Mouse (Mus musculus): ENCODE measurements around the gene Olfr1344. TPM values are rescaled to one million over a fixed set of nuclear protein-coding genes. Genes with fewer than 3 reads are reported as not detected.
A peak's percentile ranks its signal among the peaks of the same experiment; 100 is the strongest.

Gene Olfr1344
- not detected in 2 replicates for polyA plus RNA-seq (2015; fragmentation: Nextera tagmentation; extraction: Ambion mirVana)

GRCm38 (mm10) chr7:6438388-6438787 lies at the start of gene Olfr1344:
TSS of gene Olfr1344 (plus strand) at chr7:6438688.
- no peak within 1 kb of the TSS for H3K27ac ChIP-seq (ENCODE audit: low read length)
- H3K36me3 ChIP-seq (ENCODE audit: control insufficient read depth, insufficient read depth, low read length): no peaks in the 10 kb centered on the region
- WGBS: 77% methylated on average over 3 of the region's 3 CpGs
- no peak for ATAC-seq
- no peak within 1 kb of the TSS for H3K9ac ChIP-seq (ENCODE audit: low read depth, low read length)
- no peak within 1 kb of the TSS for H3K4me2 ChIP-seq (ENCODE audit: low read depth, low read length)
- no peak within 1 kb of the TSS for H3K4me3 ChIP-seq (ENCODE audit: low read length)
- H3K27me3 ChIP-seq (replicated peaks; ENCODE audit: control insufficient read depth, insufficient read depth, low read length): no peaks in the 10 kb centered on the region
- H3K4me1 ChIP-seq (ENCODE audit: control insufficient read depth, insufficient read depth, low read length): no peaks in the 10 kb centered on the region
- no peaks in the 10 kb centered on the region for H3K9me3 ChIP-seq (ENCODE audit: control insufficient read depth, low read length)

- H3K9ac ChIP-seq (ENCODE audit: low read depth, low read length): no peak overlapping the region
- no peaks in the 10 kb centered on the region for H3K9me3 ChIP-seq (ENCODE audit: control insufficient read depth, low read length)
- H3K27me3 ChIP-seq (replicated peaks; ENCODE audit: control insufficient read depth, insufficient read depth, low read length): no peaks in the 10 kb centered on the region
- H3K36me3 ChIP-seq (ENCODE audit: control insufficient read depth, insufficient read depth, low read length): peaks cover 10% of the 10 kb centered on the region; the same call in 1 of the 2 replicates
- H3K4me3 ChIP-seq (ENCODE audit: low read length): no peak overlapping the region
- no peak overlapping the region for H3K4me2 ChIP-seq (ENCODE audit: low read depth, low read length)
- H3K4me1 ChIP-seq (ENCODE audit: control insufficient read depth, insufficient read depth, low read length): peaks cover under 1% of the 10 kb centered on the region; the same call in 1 of the 2 replicates
- ATAC-seq: no peak
- WGBS: 84% methylated on average over 5 of the region's 5 CpGs
- H3K27ac ChIP-seq (ENCODE audit: low read length): no peak overlapping the region
Observed at GRCm38 (mm10) chr7:6388971-6389370, 49.5 kb upstream of the Olfr1344 start.

- WGBS: 78% methylated on average over 5 of the region's 5 CpGs
- Histone ChIP-seq H3K27me3 (replicated peaks; ENCODE audit: control insufficient read depth, insufficient read depth, low read length) (no peaks in the 10 kb centered on the region), H3K4me1 (ENCODE audit: control insufficient read depth, insufficient read depth, low read length) (no peaks in the 10 kb centered on the region), H3K9ac (ENCODE audit: low read depth, low read length) (no peak overlapping the region), H3K9me3 (ENCODE audit: control insufficient read depth, low read length) (no peaks in the 10 kb centered on the region), H3K36me3 (ENCODE audit: control insufficient read depth, insufficient read depth, low read length) (peaks cover 10% of the 10 kb centered on the region; the same call in 1 of the 2 replicates), H3K27ac (ENCODE audit: low read length) (no peak overlapping the region), H3K4me2 (ENCODE audit: low read depth, low read length) (no peak overlapping the region), H3K4me3 (ENCODE audit: low read length) (no peak overlapping the region)
- no peak for ATAC-seq
Observed at GRCm38 (mm10) chr7:6389449-6389848, 49.0 kb upstream of the Olfr1344 start.

GRCm38 (mm10) chr7:6397996-6398975 lies 40.2 kb upstream of the Olfr1344 start, which contains the start of gene Smim17:
TSS of gene Smim17 (plus strand) at chr7:6398715.
- H3K4me1 ChIP-seq (ENCODE audit: control insufficient read depth, insufficient read depth, low read length): no peaks in the 10 kb centered on the region
- H3K9ac ChIP-seq (ENCODE audit: low read depth, low read length): peak within 1 kb of the TSS; percentile 66
- H3K27ac ChIP-seq (ENCODE audit: low read length): no peak within 1 kb of the TSS
- no peaks in the 10 kb centered on the region for H3K27me3 ChIP-seq (replicated peaks; ENCODE audit: control insufficient read depth, insufficient read depth, low read length)
- H3K36me3 ChIP-seq (ENCODE audit: control insufficient read depth, insufficient read depth, low read length): no peaks in the 10 kb centered on the region
- WGBS: 27% methylated on average over 25 of the region's 25 CpGs
- H3K9me3 ChIP-seq (ENCODE audit: control insufficient read depth, low read length): no peaks in the 10 kb centered on the region
- peak within 1 kb of the TSS; percentile 60 for H3K4me3 ChIP-seq (ENCODE audit: low read length)
- peak; percentile 90 for ATAC-seq
- peak within 1 kb of the TSS; percentile 79 for H3K4me2 ChIP-seq (ENCODE audit: low read depth, low read length)

GRCm38 (mm10) chr7:6410043-6410442 lies 28.4 kb upstream of the Olfr1344 start, which contains the start of gene Gm20715:
TSS of gene Gm20715 (plus strand) at chr7:6410277.
- H3K27me3 ChIP-seq (replicated peaks; ENCODE audit: control insufficient read depth, insufficient read depth, low read length): no peaks in the 10 kb centered on the region
- 1% methylated on average over 17 of the region's 17 CpGs for WGBS
- no peak within 1 kb of the TSS for H3K4me2 ChIP-seq (ENCODE audit: low read depth, low read length)
- H3K4me1 ChIP-seq (ENCODE audit: control insufficient read depth, insufficient read depth, low read length): no peaks in the 10 kb centered on the region
- no peak within 1 kb of the TSS for H3K27ac ChIP-seq (ENCODE audit: low read length)
- no peak within 1 kb of the TSS for H3K4me3 ChIP-seq (ENCODE audit: low read length)
- H3K9me3 ChIP-seq (ENCODE audit: control insufficient read depth, low read length): no peaks in the 10 kb centered on the region
- no peaks in the 10 kb centered on the region for H3K36me3 ChIP-seq (ENCODE audit: control insufficient read depth, insufficient read depth, low read length)
- peak; percentile 96 for ATAC-seq
- H3K9ac ChIP-seq (ENCODE audit: low read depth, low read length): no peak within 1 kb of the TSS

GRCm38 (mm10) chr7:6414626-6415441 lies 23.7 kb upstream of the Olfr1344 start:
- H3K27me3 ChIP-seq (replicated peaks; ENCODE audit: control insufficient read depth, insufficient read depth, low read length): no peaks in the 10 kb centered on the region
- H3K27ac ChIP-seq (ENCODE audit: low read length): no peak overlapping the region
- no peak overlapping the region for H3K4me3 ChIP-seq (ENCODE audit: low read length)
- H3K9me3 ChIP-seq (ENCODE audit: control insufficient read depth, low read length): no peaks in the 10 kb centered on the region
- no peak overlapping the region for H3K4me2 ChIP-seq (ENCODE audit: low read depth, low read length)
- H3K4me1 ChIP-seq (ENCODE audit: control insufficient read depth, insufficient read depth, low read length): no peaks in the 10 kb centered on the region
- no peaks in the 10 kb centered on the region for H3K36me3 ChIP-seq (ENCODE audit: control insufficient read depth, insufficient read depth, low read length)
- no peak overlapping the region for H3K9ac ChIP-seq (ENCODE audit: low read depth, low read length)
- no peak for ATAC-seq
- WGBS: 8% methylated on average over 19 of the region's 22 CpGs

- 26% methylated on average over 8 of the region's 8 CpGs for WGBS
Observed at GRCm38 (mm10) chr7:6415442-6415787, 23.1 kb upstream of the Olfr1344 start.

GRCm38 (mm10) chr7:6419894-6420293 lies 18.6 kb upstream of the Olfr1344 start:
- Histone ChIP-seq H3K4me1 (ENCODE audit: control insufficient read depth, insufficient read depth, low read length) (no peaks in the 10 kb centered on the region), H3K4me2 (ENCODE audit: low read depth, low read length) (no peak overlapping the region), H3K27ac (ENCODE audit: low read length) (no peak overlapping the region), H3K4me3 (ENCODE audit: low read length) (no peak overlapping the region), H3K36me3 (ENCODE audit: control insufficient read depth, insufficient read depth, low read length) (no peaks in the 10 kb centered on the region), H3K27me3 (replicated peaks; ENCODE audit: control insufficient read depth, insufficient read depth, low read length) (no peaks in the 10 kb centered on the region), H3K9ac (ENCODE audit: low read depth, low read length) (no peak overlapping the region), H3K9me3 (ENCODE audit: control insufficient read depth, low read length) (no peaks in the 10 kb centered on the region)
- WGBS: 71% methylated on average over 6 of the region's 6 CpGs
- ATAC-seq: no peak

More at GRCm38 (mm10) chr7:6415442-6415787, 23.1 kb upstream of the Olfr1344 start:
- Histone ChIP-seq H3K27me3 (replicated peaks; ENCODE audit: control insufficient read depth, insufficient read depth, low read length) (no peaks in the 10 kb centered on the region), H3K4me3 (ENCODE audit: low read length) (no peak overlapping the region), H3K36me3 (ENCODE audit: control insufficient read depth, insufficient read depth, low read length) (no peaks in the 10 kb centered on the region), H3K9me3 (ENCODE audit: control insufficient read depth, low read length) (no peaks in the 10 kb centered on the region), H3K4me2 (ENCODE audit: low read depth, low read length) (no peak overlapping the region), H3K27ac (ENCODE audit: low read length) (no peak overlapping the region), H3K9ac (ENCODE audit: low read depth, low read length) (no peak overlapping the region), H3K4me1 (ENCODE audit: control insufficient read depth, insufficient read depth, low read length) (no peaks in the 10 kb centered on the region)
- ATAC-seq: no peak

- H3K9ac ChIP-seq (ENCODE audit: low read depth, low read length): no peak overlapping the region
- 83% methylated on average over 3 of the region's 3 CpGs for WGBS
- no peak for ATAC-seq
- no peaks in the 10 kb centered on the region for H3K4me1 ChIP-seq (ENCODE audit: control insufficient read depth, insufficient read depth, low read length)
- H3K4me2 ChIP-seq (ENCODE audit: low read depth, low read length): no peak overlapping the region
- H3K9me3 ChIP-seq (ENCODE audit: control insufficient read depth, low read length): peaks cover 2% of the 10 kb centered on the region; the same call in 1 of the 2 replicates
- H3K36me3 ChIP-seq (ENCODE audit: control insufficient read depth, insufficient read depth, low read length): no peaks in the 10 kb centered on the region
- no peaks in the 10 kb centered on the region for H3K27me3 ChIP-seq (replicated peaks; ENCODE audit: control insufficient read depth, insufficient read depth, low read length)
- H3K27ac ChIP-seq (ENCODE audit: low read length): no peak overlapping the region
- H3K4me3 ChIP-seq (ENCODE audit: low read length): no peak overlapping the region
Observed at GRCm38 (mm10) chr7:6429381-6429780, 9.1 kb upstream of the Olfr1344 start.

All from intestine, embryonic 16.5 days (tissue).